Mouse (Mus musculus) urinary bladder, postnatal 4 days (tissue): Measurements from ENCODE around the gene Gm42372.

ENCODE experiments used
- DNase-seq, 2 experiments: peaks; one replicate each; pipeline ENCODE4 v3.0.0; 2021 to 2022; ENCODE audit warnings: low spot score in 2 of 2

The Gm42372 gene

DNA sequence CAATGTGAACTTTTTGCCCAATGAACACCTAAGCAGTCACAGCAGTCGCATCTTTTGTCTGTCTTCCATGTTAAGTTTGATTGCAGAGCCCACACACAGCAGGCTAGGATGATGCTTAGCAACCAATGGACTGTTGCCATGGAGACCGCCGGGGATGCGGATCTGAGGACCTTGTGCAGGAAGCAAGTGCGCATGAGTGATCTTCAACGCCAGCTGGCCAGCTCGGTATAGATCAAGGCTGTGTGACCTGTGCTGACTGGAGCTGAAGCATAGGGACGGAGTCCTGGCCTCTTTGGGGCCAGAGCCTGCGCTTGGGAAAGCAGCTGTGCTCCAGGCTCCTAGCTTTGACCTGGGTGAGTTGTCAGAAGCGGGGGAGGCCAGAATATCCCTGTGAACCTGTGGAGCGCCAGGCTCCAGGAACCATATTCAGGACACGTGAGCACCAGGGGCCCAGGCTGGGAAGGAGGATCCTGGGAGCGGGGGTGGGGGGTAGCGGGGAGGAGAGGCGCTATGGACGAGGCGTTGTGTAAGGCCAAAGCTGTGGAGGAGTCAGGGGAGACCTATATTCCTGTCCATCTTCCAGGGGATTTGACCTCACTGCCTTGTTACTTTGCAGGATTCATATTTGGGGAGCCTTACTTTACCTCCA is 23.2 kb upstream of the Gm42372 start, which contains the start of gene Pnmal1:
Pnmal1 (plus strand) TSS at position 141 of the 649 bp plus-strand sequence.
- peak in 1 of 2 experiments; percentile 68 for DNase-seq

DNA sequence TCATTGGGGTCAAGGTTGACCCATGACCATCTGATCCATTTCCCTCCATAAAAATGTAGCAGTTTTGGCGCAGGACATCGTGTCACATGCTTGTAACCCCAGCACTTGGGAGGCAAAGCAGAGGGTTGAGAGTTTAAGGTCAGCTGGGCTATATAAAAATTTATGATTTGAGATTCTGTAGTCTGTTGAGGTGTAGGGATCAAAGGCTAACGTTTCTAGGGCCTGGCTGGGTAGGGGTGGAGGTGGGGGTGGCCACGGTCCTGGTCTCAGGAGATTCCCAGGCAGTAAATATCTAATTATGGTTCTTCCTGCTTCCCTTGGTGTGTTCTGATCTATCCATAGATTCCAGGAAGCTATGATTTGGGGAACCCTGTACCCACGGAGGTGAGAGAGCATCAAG is 21.2 kb upstream of the Gm42372 start:
- no peak for DNase-seq

GRCm38 (mm10) chr7:16968414-16968813 is 14.5 kb upstream of the Gm42372 start:
- DNase-seq = no peak

- DNase-seq = no peak
Measured at GRCm38 (mm10) chr7:16971160-16971559, 11.7 kb upstream of the Gm42372 start.

- DNase-seq = no peak
Measured at GRCm38 (mm10) chr7:16974018-16974417, 8.9 kb upstream of the Gm42372 start.

- no peak for DNase-seq
Measured at GRCm38 (mm10) chr7:16976298-16976697, 6.6 kb upstream of the Gm42372 start.

DNA sequence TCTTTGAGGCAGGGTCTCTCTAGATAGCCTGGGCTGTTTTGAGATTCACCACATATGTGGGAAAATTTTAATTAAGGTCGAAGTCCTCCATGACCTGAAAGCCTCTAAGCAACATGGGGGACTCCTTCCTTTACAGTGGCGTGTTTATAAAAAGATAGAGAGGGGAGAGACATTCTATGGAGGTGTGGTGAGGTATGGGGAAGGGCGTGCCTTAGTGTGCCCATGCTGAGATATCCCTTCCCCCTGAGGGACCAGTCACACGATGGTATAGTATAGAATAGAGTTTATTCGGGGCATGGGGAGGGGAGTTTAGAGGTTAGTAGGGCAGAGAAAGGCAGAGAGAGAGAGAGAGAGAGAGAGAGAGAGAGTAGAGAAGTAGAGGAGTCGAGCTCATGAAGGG is 4.7 kb upstream of the Gm42372 start:
- DNase-seq = no peak

GRCm38 (mm10) chr7:16978593-16978992 is 4.3 kb upstream of the Gm42372 start:
- DNase-seq = no peak

- DNase-seq = peak in 1 of 2 experiments; percentile 45
Measured at GRCm38 (mm10) chr7:16980348-16980747, 2.5 kb upstream of the Gm42372 start.

DNA sequence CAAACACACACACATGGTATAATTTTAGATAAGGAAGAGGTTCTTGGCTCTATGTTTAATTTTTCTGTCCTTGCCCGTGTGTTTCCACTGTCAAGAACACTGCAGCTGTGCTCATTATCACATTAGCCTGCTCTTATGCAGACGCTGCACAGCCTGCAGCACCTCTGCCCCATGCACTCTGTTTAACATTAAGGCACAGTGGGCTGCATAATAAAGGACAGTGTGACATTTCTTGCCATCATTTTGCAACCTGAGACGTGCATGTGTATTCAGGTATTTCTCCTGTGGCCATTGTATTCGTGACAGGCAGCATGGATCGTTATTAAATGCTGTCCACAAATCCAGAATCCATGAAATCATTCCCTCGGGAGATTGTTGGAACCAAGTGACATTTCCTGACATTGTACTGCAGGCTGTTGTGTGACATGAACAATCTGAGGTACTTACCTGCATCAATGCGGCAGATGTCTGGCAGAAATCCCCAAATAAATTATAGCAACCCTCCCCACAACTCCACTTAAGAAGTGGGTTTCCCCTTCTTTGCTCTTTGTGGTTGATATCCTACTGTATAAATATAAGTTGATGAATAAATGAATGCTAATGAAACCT is 4.8 kb downstream of the Gm42372 start:
- no peak for DNase-seq

GRCm38 (mm10) chr7:16988405-16988804 is 5.5 kb downstream of the Gm42372 start:
- DNase-seq = peak in 1 of 2 experiments; percentile 84

DNA sequence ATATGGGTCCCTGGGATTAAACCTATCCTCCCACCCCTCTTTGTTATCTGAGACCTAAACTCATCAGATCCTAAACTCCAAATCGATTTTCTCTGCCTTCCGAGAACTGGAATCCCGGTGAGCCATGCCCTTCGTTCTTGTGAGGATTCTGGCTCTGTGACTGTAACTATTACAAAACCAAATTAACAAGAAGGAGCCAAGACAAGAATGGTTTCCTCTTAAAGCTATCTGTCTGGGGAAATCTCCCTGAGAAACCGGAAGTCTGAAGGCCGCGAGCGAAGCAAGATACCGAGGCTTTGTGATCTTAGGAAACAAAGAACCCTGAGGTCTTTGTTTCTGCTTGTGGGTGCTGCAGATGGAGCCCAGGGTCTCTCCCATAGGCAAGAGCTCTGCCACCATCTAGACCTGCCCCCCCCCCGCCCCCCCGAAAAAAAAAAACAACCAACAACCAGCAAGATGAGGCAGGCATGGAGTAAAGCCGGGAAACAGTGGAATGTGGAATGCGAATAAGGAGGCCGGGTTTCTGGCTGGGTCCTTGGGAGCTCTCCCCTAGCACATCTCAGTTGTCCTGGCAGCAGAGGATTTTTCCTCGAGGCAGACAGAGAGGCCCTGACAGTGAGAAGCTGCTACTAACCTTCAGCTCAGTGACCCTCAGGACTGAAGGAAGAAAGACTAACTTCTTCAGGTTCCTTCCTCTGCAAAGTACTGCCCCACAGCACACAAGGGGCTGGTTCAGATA is 7.3 kb downstream of the Gm42372 start:
- DNase-seq = peak in 1 of 2 experiments; percentile 24

DNA sequence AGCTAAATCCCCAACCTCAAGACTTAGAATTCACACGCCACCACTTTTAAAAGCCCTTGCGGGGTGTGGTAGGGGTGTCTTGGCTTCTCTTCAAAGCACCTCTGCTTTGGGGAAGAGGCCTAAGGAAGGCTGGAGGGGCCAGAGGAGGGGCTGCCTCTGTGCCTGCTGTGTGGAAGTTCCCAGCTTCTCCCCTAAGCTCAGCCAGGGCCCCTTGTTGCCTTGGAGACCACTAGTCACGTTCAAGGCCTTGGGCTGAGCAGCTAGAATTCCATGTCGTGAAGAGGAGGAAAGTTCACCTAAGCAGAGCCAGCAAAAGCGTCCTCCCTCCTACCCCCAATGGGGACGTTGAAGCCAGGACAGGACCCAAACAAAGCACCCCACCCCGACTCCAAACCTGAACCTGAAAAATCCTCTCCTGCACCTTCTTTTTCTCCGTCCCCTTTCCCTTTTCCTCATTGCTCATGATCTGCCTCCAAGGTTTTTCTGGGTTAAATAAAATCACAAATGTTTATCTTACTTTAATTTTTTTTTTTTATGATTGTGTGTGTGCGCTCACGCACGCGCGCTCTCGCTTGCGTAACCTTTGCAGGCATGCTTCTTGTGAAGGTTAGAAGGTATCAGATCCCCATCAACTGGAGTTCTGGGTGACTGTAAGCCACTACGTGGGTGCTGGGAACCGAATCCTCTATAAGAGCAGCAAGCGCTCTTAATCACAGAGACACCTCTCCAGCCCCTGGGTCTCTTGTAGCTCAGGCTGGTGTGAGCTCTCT is 9.0 kb downstream of the Gm42372 start:
- peak in 1 of 2 experiments; percentile 59 for DNase-seq

- DNase-seq = no peak
Measured at GRCm38 (mm10) chr7:16992451-16992807, 9.5 kb downstream of the Gm42372 start, which contains the start of gene Ccdc8. Ccdc8 (plus strand) TSS chr7:16992708.

GRCm38 (mm10) chr7:16993651-16994399 is 10.9 kb downstream of the Gm42372 start:
- DNase-seq = peak; percentile 90 to 93

- DNase-seq = peak in 1 of 2 experiments; percentile 21
Measured at GRCm38 (mm10) chr7:16994400-16994799, 11.5 kb downstream of the Gm42372 start.

DNA sequence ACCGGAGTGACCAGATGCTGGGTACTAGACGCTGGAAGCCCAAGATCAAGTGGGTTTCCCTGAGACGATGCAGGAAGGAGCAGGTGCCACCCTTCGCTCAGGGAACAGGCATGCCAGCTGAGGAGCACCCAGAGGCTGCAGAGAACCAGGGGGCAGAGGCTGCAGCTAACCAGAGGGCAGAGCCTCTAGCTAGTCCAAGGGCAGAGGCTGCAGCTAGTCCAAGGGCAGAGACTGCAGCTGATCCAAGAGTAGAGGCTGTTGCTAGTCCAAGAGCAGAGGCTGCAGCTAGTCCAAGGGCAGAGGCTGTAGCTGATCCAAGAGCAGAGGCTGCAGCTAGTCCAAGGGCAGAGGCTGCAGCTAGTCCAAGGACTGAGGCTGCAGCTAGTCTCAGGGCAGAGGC is 12.5 kb downstream of the Gm42372 start:
- no peak for DNase-seq

DNA sequence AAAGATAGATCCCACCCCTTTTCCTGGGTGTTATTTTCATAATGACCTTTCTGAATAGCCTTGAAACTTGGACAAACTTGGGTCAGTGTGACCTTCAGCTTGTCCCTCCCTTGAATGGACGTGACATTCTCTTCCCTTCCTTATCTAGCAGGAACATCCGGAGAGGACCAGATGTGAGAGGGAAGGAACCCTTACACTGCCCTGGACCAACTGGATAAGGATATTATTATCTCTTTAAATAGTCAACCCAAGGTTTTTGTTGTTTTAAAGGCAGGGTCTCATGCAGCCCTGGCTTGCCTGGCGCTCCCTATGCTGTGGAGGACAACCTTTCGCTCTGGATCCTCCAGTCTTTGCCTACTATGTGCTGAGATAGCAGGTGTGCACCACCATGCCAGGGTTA is 16.3 kb downstream of the Gm42372 start:
- no peak for DNase-seq

GRCm38 (mm10) chr7:16999650-17000049 is 16.8 kb downstream of the Gm42372 start:
- peak; percentile 81 to 93 for DNase-seq

DNA sequence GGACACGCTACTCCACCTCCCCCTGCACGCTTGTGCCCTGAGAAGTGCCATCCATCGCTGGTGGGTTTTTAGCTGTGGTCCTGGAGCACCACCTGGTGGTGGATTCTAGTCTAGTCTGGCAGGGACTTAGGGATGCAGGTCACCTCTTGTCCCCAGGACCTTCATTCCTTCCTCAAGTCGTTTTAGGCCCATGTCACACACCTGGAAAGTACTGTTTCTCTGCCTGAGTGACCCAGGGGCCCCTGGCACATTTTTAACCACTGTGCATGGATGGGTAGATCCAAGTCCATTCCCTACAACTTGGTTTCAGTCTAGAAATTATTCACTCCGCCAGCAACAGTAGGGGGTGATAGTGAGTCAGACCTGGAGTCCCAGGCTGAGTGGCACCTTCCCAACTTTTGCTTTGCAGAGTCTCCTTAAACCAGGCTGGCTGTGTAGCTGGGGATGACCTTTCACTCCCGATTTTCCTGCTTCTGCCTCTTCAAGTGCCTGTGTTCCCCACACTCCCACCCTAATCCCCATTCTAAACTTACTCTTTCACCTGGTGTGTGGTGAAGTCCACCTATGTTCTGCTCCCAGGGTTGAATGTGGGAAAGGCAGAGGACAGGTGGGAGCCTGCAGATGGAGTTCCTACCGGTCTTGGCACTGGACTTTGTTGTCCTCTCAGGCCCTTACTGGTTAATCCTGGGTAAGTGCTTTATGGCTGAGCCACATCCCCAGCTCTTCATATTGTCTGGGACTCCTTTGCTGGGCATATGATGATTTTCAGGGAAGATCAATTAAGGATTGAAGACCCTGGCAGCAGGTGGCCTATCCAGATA is 19.7 kb downstream of the Gm42372 start:
- DNase-seq = peak; percentile 66 to 78
